Mouse (Mus musculus): ENCODE results near the gene Man2c1. TPM values are rescaled to one million over a fixed set of nuclear protein-coding genes. Genes with fewer than 3 reads are reported as not detected.

Gene Man2c1
- polyA plus RNA-seq, 1 experiment from 2014 or later = 43.2 TPM

DNA sequence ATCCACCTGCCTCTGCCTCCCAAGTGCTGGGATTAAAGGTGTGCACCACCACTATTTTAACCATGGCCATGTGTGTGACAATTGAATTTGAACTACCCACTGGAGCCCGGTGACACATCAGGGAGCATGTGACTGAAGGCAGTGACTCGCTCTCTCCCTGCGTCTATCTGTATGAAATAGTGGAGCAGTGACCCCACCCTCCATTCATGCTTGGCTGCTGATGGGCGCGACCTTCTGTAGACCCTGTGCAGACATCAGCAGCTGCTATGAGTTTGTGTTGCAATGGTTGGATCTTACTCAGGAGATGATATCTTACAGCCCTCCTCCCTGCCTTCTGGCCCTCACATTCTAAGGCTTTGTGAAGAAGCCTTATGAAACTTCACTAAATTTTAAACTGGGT is 37.9 kb downstream of the Man2c1 start:
- Histone ChIP-seq H3K4me2 (ENCODE audit: low read depth, low read length) (no peak overlapping the region), H3K9me3 (ENCODE audit: control insufficient read depth, low read length) (no peaks in the 10 kb centered on the region), H3K4me1 (ENCODE audit: control insufficient read depth, insufficient read depth, low read length) (no peaks in the 10 kb centered on the region), H3K27me3 (ENCODE audit: control insufficient read depth, insufficient read depth, low read length) (no peaks in the 10 kb centered on the region), H3K27ac (ENCODE audit: low read depth, low read length) (no peak overlapping the region), H3K9ac (replicated peaks; ENCODE audit: low read depth, low read length) (no peak overlapping the region), H3K36me3 (ENCODE audit: control insufficient read depth, insufficient read depth, low read length) (no peaks in the 10 kb centered on the region), H3K4me3 (ENCODE audit: low read depth, low read length) (no peak overlapping the region)
- no peak for ATAC-seq (ENCODE audit: low read depth)
- WGBS = 81% methylated on average over 5 of the region's 5 CpGs

Other genes starting within 250 kb of the Man2c1 start
- gene Snx33, start 202.3 kb upstream of the Man2c1 start, polyA plus RNA-seq (2014; fragmentation: Nextera tagmentation; extraction: Ambion mirVana) = 1.3 and 2.1 TPM in 2 replicates
- gene Imp3, start 193.2 kb upstream of the Man2c1 start, polyA plus RNA-seq (2014; fragmentation: Nextera tagmentation; extraction: Ambion mirVana) = 71.3 and 74.1 TPM in 2 replicates
- 25.5 and 25.9 TPM in 2 replicates for gene Snupn, start 179.8 kb upstream of the Man2c1 start, polyA plus RNA-seq (2014; fragmentation: Nextera tagmentation; extraction: Ambion mirVana)
- gene Ptpn9, start 135.8 kb upstream of the Man2c1 start, polyA plus RNA-seq (2014; fragmentation: Nextera tagmentation; extraction: Ambion mirVana) = 31.3 and 36.5 TPM in 2 replicates
- 26.8 and 35.2 TPM in 2 replicates for gene Sin3a, start 58.6 kb upstream of the Man2c1 start, polyA plus RNA-seq (2014; fragmentation: Nextera tagmentation; extraction: Ambion mirVana)
- 6.6 and 7.7 TPM in 2 replicates for gene Neil1, start 17.6 kb downstream of the Man2c1 start, polyA plus RNA-seq (2014; fragmentation: Nextera tagmentation; extraction: Ambion mirVana)
- gene Commd4, start 27.6 kb downstream of the Man2c1 start, polyA plus RNA-seq (2014; fragmentation: Nextera tagmentation; extraction: Ambion mirVana) = 138 and 161 TPM in 2 replicates
- gene Trcg1, start 105.9 kb downstream of the Man2c1 start, polyA plus RNA-seq (2014; fragmentation: Nextera tagmentation; extraction: Ambion mirVana) = not detected in 2 replicates
- gene 1700017B05Rik, start 131.9 kb downstream of the Man2c1 start, polyA plus RNA-seq (2014; fragmentation: Nextera tagmentation; extraction: Ambion mirVana) = 3.0 and 3.6 TPM in 2 replicates

Data from neural tube, embryonic 14.5 days (tissue).